Mouse (Mus musculus): ENCODE measurements around the gene Chtop.

- TF ChIP-seq TBP (IDR thresholded peaks at IDR 0.05; ENCODE audit: low read depth, low read length) = peak; percentile 28
- TF ChIP-seq CTCF (IDR thresholded peaks at IDR 0.05 in 2 of 3, conservative IDR thresholded peaks at IDR 0.05 in 1 of 3; ENCODE audit: control insufficient read depth in 1 of 3, insufficient read depth in 1 of 3, low read depth in 2 of 3, low read length in 3 of 3, poor library complexity in 1 of 3, severe bottlenecking in 1 of 3) = 0 out of 6 replicates have a peak, but pooled peaks of 1 of the 3 experiments have one; percentile 11
- peak; percentile 19; the same call in 1 of the 2 replicates for TF ChIP-seq E2F4 (IDR thresholded peaks at IDR 0.05; ENCODE audit: borderline replicate concordance, low read depth, low read length)
- no peak for TF ChIP-seq POLR2A (IDR thresholded peaks at IDR 0.05; ENCODE audit: control insufficient read depth in 1 of 2, insufficient read depth in 1 of 2, low read depth in 1 of 2, low read length in 2 of 2, poor library complexity in 1 of 2)
- TF ChIP-seq EP300 (IDR thresholded peaks at IDR 0.05; ENCODE audit: low read depth in 1 of 2, low read length in 2 of 2) = no peak
- TF ChIP-seq MXI1 (IDR thresholded peaks at IDR 0.05; ENCODE audit: low read depth, low read length) = no peak
Measured at GRCm38 (mm10) chr3:90508287-90508949, 880 bp downstream of the Chtop start.

Data from MEL (cell line).